8 mouse cellular contexts compared by ENCODE assay signal in genomic region chr4:155249648-155250351, GRCm38 (mm10). TPM values are rescaled to one million over a fixed set of nuclear protein-coding genes. Genes with fewer than 3 reads are reported as not detected.
DNase-seq lines count a peak whose midpoint lies in the region; ATAC-seq and TF ChIP-seq lines count a peak whose summit lies in the region.

TSS of gene Faap20 (plus strand) at chr4:155249802.

- peak; percentile 94 for DNase-seq in Muller cell, postnatal 12 days (ENCODE audit: inconsistent ontology term)
- peak; percentile 91 for DNase-seq in cerebellum, adult 9-11 months
- peak; percentile 49 to 82 for DNase-seq in frontal cortex, adult 2 months (ENCODE audit: extremely low spot score in 1 of 2, low spot score in 1 of 2)
- DNase-seq in hindbrain, embryonic 10.5 days (ENCODE audit: low spot score): peak; percentile 92
- DNase-seq in layer of hippocampus, adult 9-11 months: peak; percentile 82
- DNase-seq in lung, postnatal 0 days (ENCODE audit: low spot score): peak; percentile 97
- peak; percentile 85 for DNase-seq in ovary, postnatal 10 days (ENCODE audit: low spot score)
- DNase-seq in thymus, postnatal 14 days: peak; percentile 91

- H3K27me3 ChIP-seq in hindbrain, embryonic 10.5 days (ENCODE audit: insufficient read depth, poor library complexity, severe bottlenecking): no peaks in the 10 kb centered on the region
- H3K27me3 ChIP-seq in lung, postnatal 0 days (replicated peaks; ENCODE audit: insufficient read depth, low read length): no peaks in the 10 kb centered on the region

- no peaks in the 10 kb centered on the region for H3K9me3 ChIP-seq in hindbrain, embryonic 10.5 days
- H3K9me3 ChIP-seq in lung, postnatal 0 days (ENCODE audit: low read length): no peaks in the 10 kb centered on the region

- WGBS in hindbrain, embryonic 10.5 days: under 1% methylated on average over 57 of the region's 58 CpGs
- under 1% methylated on average over 32 of the region's 58 CpGs for WGBS in lung, postnatal 0 days

- H3K4me3 ChIP-seq in hindbrain, embryonic 10.5 days: peak within 1 kb of the TSS; percentile 73
- peak within 1 kb of the TSS; percentile 63 for H3K4me3 ChIP-seq in lung, postnatal 0 days (ENCODE audit: low read depth, low read length)

- ATAC-seq in lung, postnatal 0 days: peak; percentile 90

- H3K27ac ChIP-seq in hindbrain, embryonic 10.5 days: peak within 1 kb of the TSS; percentile 98
- H3K27ac ChIP-seq in lung, postnatal 0 days (ENCODE audit: low read length): peak within 1 kb of the TSS; percentile 94

- TF ChIP-seq CTCF in lung, postnatal 0 days (IDR thresholded peaks at IDR 0.05): no peak; the same call in 1 of the 2 replicates

- peaks cover 51% of the 10 kb centered on the region for H3K4me1 ChIP-seq in hindbrain, embryonic 10.5 days (replicated peaks)
- H3K4me1 ChIP-seq in lung, postnatal 0 days (ENCODE audit: insufficient read depth, low read depth, low read length): peaks cover 6% of the 10 kb centered on the region

- peaks cover 18% of the 10 kb centered on the region for H3K36me3 ChIP-seq in hindbrain, embryonic 10.5 days
- no peaks in the 10 kb centered on the region for H3K36me3 ChIP-seq in lung, postnatal 0 days (ENCODE audit: insufficient read depth, low read length)

- peak; percentile 26; the same call in 1 of the 2 replicates for TF ChIP-seq EP300 in lung, postnatal 0 days (IDR thresholded peaks at IDR 0.05)

- H3K9ac ChIP-seq in lung, postnatal 0 days (replicated peaks; ENCODE audit: low read depth): peak within 1 kb of the TSS; percentile 75

- H3K4me2 ChIP-seq in lung, postnatal 0 days (replicated peaks; ENCODE audit: low read depth, low read length): peak within 1 kb of the TSS; percentile 89

RNA-seq across cellular contexts. Expression of gene Faap20, which starts in this region (rescaled TPM):
- 41.0 and 42.9 TPM in 2 replicates for polyA plus RNA-seq in frontal cortex, adult 2 months (2012; rRNA removed)
- 115 and 118 TPM in 2 replicates for polyA plus RNA-seq in hindbrain, embryonic 10.5 days (2016; fragmentation: Nextera tagmentation; extraction: Ambion mirVana)
- 61.4 and 66.6 TPM in 2 replicates for polyA plus RNA-seq in lung, postnatal 0 days (2015; fragmentation: Nextera tagmentation; extraction: Ambion mirVana)

Comparison
In these comparisons a context has a peak if more than half of its experiments do, and no peak if none do; other contexts are left out.
1. Peak in every context shown above with its lines: DNase-seq, ATAC-seq, H3K4me3 ChIP-seq and H3K27ac ChIP-seq.